In the genomic region with DNA sequence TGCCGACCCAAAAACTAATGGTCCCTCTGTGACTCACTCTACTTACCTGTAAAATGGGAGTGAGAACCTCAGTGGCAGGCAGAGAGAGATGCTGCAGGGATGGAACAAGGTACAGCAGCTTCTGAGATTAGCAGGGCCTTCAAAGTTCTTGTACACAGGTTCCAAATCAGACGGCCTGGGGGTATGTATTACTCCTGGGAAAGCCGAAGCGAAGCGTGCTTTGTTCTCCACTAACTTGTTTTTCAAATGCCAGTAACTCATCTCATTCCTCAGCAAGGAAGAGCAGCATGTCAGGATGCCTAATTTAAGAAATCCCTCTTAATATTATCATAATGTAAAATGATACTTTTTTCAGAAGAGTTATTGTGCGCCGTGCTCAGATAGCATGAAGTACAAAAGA, we compare ENCODE assay signal across 24 mouse cellular contexts.
DNase-seq lines count a peak whose midpoint lies in the region; ATAC-seq and TF ChIP-seq lines count a peak whose summit lies in the region.
"Had no signal": no experiment of that assay in that cellular context is flagged by ENCODE, and none has a peak within 500 bp of the region (broad histone marks: within the 10 kb centered on the region; RNA-seq: fewer than 3 reads in every experiment).

No protein-coding gene starts in this region.

- no peaks in the 10 kb centered on the region for H3K9me3 ChIP-seq in forebrain, postnatal 0 days (ENCODE audit: low read length)
- no peaks in the 10 kb centered on the region for H3K9me3 ChIP-seq in forebrain, embryonic 13.5 days (replicated peaks)
- H3K9me3 ChIP-seq in midbrain, embryonic 14.5 days (ENCODE audit: control insufficient read depth, low read length) = no peaks in the 10 kb centered on the region
- no peaks in the 10 kb centered on the region for H3K9me3 ChIP-seq in midbrain, embryonic 15.5 days
- H3K9me3 ChIP-seq: embryonic facial prominence, embryonic 13.5 days; embryonic facial prominence, embryonic 15.5 days; forebrain, embryonic 10.5 days; forebrain, embryonic 12.5 days; forebrain, embryonic 15.5 days had no signal

- no peak overlapping the region for H3K4me2 ChIP-seq in forebrain, postnatal 0 days (ENCODE audit: low read depth)
- H3K4me2 ChIP-seq in forebrain, embryonic 13.5 days = no peak overlapping the region
- H3K4me2 ChIP-seq in midbrain, embryonic 14.5 days (ENCODE audit: low read length) = no peak overlapping the region
- no peak overlapping the region for H3K4me2 ChIP-seq in midbrain, embryonic 15.5 days
- H3K4me2 ChIP-seq: embryonic facial prominence, embryonic 13.5 days; embryonic facial prominence, embryonic 15.5 days; forebrain, embryonic 12.5 days; forebrain, embryonic 15.5 days had no signal

- 71% methylated on average over 7 of the region's 7 CpGs for WGBS in forebrain, postnatal 0 days
- 78% methylated on average over 7 of the region's 7 CpGs for WGBS in forebrain, embryonic 13.5 days
- 57% methylated on average over 7 of the region's 7 CpGs for WGBS in midbrain, embryonic 14.5 days
- 60% methylated on average over 7 of the region's 7 CpGs for WGBS in midbrain, embryonic 15.5 days

- TF ChIP-seq CTCF in forebrain, postnatal 0 days (IDR thresholded peaks at IDR 0.05; ENCODE audit: low read depth) = no peak

- no peaks in the 10 kb centered on the region for H3K27me3 ChIP-seq in forebrain, postnatal 0 days (ENCODE audit: insufficient read depth, low read length)
- no peaks in the 10 kb centered on the region for H3K27me3 ChIP-seq in forebrain, embryonic 13.5 days
- H3K27me3 ChIP-seq in midbrain, embryonic 14.5 days (ENCODE audit: control insufficient read depth, insufficient read depth, low read length) = no peaks in the 10 kb centered on the region
- no peaks in the 10 kb centered on the region for H3K27me3 ChIP-seq in midbrain, embryonic 15.5 days (replicated peaks)
- H3K27me3 ChIP-seq: embryonic facial prominence, embryonic 13.5 days; embryonic facial prominence, embryonic 15.5 days; forebrain, embryonic 12.5 days; forebrain, embryonic 15.5 days; Patski had no signal

- H3K9ac ChIP-seq in forebrain, postnatal 0 days = no peak overlapping the region
- H3K9ac ChIP-seq in forebrain, embryonic 13.5 days = no peak overlapping the region
- no peak overlapping the region for H3K9ac ChIP-seq in midbrain, embryonic 14.5 days (replicated peaks; ENCODE audit: low read length)
- H3K9ac ChIP-seq in midbrain, embryonic 15.5 days = no peak overlapping the region
- H3K9ac ChIP-seq: embryonic facial prominence, embryonic 13.5 days; embryonic facial prominence, embryonic 15.5 days; forebrain, embryonic 12.5 days; forebrain, embryonic 15.5 days had no signal

- no peaks in the 10 kb centered on the region for H3K36me3 ChIP-seq in forebrain, postnatal 0 days (ENCODE audit: insufficient read depth)
- H3K36me3 ChIP-seq in forebrain, embryonic 13.5 days (ENCODE audit: poor library complexity, severe bottlenecking) = no peaks in the 10 kb centered on the region
- no peaks in the 10 kb centered on the region for H3K36me3 ChIP-seq in midbrain, embryonic 14.5 days (ENCODE audit: control insufficient read depth, insufficient read depth, low read length)
- H3K36me3 ChIP-seq in midbrain, embryonic 15.5 days (replicated peaks) = no peaks in the 10 kb centered on the region
- H3K36me3 ChIP-seq: embryonic facial prominence, embryonic 13.5 days; embryonic facial prominence, embryonic 15.5 days; forebrain, embryonic 10.5 days; forebrain, embryonic 12.5 days; forebrain, embryonic 15.5 days; G1E had no signal

- no peak overlapping the region for H3K4me3 ChIP-seq in forebrain, postnatal 0 days (ENCODE audit: low read depth, low read length)
- no peak overlapping the region for H3K4me3 ChIP-seq in forebrain, embryonic 13.5 days
- H3K4me3 ChIP-seq in midbrain, embryonic 14.5 days (replicated peaks; ENCODE audit: low read depth, low read length) = no peak overlapping the region
- H3K4me3 ChIP-seq in midbrain, embryonic 15.5 days = no peak overlapping the region
- H3K4me3 ChIP-seq: embryonic facial prominence, embryonic 13.5 days; embryonic facial prominence, embryonic 15.5 days; erythroblast, embryonic 14.5 days; forebrain, embryonic 10.5 days; forebrain, embryonic 12.5 days; forebrain, embryonic 15.5 days had no signal

- ATAC-seq in forebrain, postnatal 0 days = peak; percentile 68; the same call in 1 of the 2 replicates
- no peak for ATAC-seq in forebrain, embryonic 13.5 days
- no peak for ATAC-seq in midbrain, embryonic 14.5 days (ENCODE audit: low FRiP score, low TSS enrichment)
- ATAC-seq in midbrain, embryonic 15.5 days (replicated peaks) = no peak
- ATAC-seq: CD4-positive, CD25-positive, alpha-beta regulatory T cell, adult 4 months; forebrain, embryonic 15.5 days; Patski had no signal

- peak overlapping the region; percentile 64 for H3K27ac ChIP-seq in forebrain, postnatal 0 days (ENCODE audit: low read depth, low read length)
- H3K27ac ChIP-seq in forebrain, embryonic 13.5 days = no peak overlapping the region
- H3K27ac ChIP-seq in midbrain, embryonic 14.5 days (replicated peaks; ENCODE audit: low read depth, low read length) = no peak overlapping the region
- H3K27ac ChIP-seq in midbrain, embryonic 15.5 days = no peak overlapping the region
- H3K27ac ChIP-seq: embryonic facial prominence, embryonic 13.5 days; embryonic facial prominence, embryonic 15.5 days; forebrain, embryonic 10.5 days; forebrain, embryonic 12.5 days; forebrain, embryonic 15.5 days had no signal

- DNase-seq in forebrain, postnatal 0 days = peak; percentile 14
- DNase-seq in midbrain, embryonic 14.5 days = peak; percentile 51
- no peak for DNase-seq in cerebellum, adult 9-11 months
- DNase-seq: adrenal gland, adult 2 months; adrenal gland, postnatal 10 days; adrenal gland, postnatal 25 days; B cell, adult 2 months; cerebellum, adult 11-12 months; cerebellum, adult 2 months; cerebellum, adult 9-10 months; cerebellum, postnatal 14 days; cerebellum, postnatal 36 days; embryo, embryonic 11 days had no signal

- H3K4me1 ChIP-seq in forebrain, postnatal 0 days (ENCODE audit: insufficient read depth) = no peaks in the 10 kb centered on the region
- H3K4me1 ChIP-seq in forebrain, embryonic 13.5 days = no peaks in the 10 kb centered on the region
- no peaks in the 10 kb centered on the region for H3K4me1 ChIP-seq in midbrain, embryonic 14.5 days (ENCODE audit: control insufficient read depth, insufficient read depth, low read length)
- peaks cover 6% of the 10 kb centered on the region for H3K4me1 ChIP-seq in midbrain, embryonic 15.5 days
- H3K4me1 ChIP-seq: embryonic facial prominence, embryonic 13.5 days; embryonic facial prominence, embryonic 15.5 days; forebrain, embryonic 10.5 days; forebrain, embryonic 12.5 days; forebrain, embryonic 15.5 days had no signal
